Mouse (Mus musculus) urinary bladder, postnatal 14 days (tissue): Measurements from ENCODE around the gene Megf11.
"Not testable (repeated sequence)": the region's sequence is repeated elsewhere in the genome, so short reads cannot be mapped to it uniquely, and the experiment has no call there.

Experiments
- DNase-seq: peaks from one replicate; pipeline ENCODE4 v3.0.0; 2021; ENCODE audit warnings: low spot score

Gene Megf11

GRCm38 (mm10) chr9:64700451-64701311, 315.3 kb downstream of the Megf11 start:
- no peak for DNase-seq

DNA sequence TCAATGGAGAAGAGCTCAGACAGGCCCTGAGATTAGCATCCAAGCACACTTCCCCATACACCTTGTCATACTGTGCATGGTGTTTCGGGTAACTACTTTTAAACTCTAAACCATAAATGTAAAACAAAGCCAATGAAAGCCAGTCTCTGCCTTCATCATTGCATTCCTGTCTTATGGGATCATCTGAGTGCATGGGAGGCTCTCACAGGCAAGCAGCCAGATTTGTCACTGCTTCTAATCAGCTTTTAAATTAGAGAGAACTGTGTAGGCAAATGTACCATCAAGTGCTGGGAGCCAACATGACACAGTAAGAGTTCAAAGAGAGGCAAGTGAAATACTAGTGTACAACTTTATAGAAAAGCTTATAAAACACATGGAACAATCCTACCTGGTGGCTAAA, 316.2 kb downstream of the Megf11 start:
- DNase-seq, result peak; percentile 32

- no peak for DNase-seq
Observed at GRCm38 (mm10) chr9:64702391-64702790, 317.0 kb downstream of the Megf11 start.

GRCm38 (mm10) chr9:64702937-64703336, 317.5 kb downstream of the Megf11 start:
- DNase-seq, result peak; percentile 71

DNA sequence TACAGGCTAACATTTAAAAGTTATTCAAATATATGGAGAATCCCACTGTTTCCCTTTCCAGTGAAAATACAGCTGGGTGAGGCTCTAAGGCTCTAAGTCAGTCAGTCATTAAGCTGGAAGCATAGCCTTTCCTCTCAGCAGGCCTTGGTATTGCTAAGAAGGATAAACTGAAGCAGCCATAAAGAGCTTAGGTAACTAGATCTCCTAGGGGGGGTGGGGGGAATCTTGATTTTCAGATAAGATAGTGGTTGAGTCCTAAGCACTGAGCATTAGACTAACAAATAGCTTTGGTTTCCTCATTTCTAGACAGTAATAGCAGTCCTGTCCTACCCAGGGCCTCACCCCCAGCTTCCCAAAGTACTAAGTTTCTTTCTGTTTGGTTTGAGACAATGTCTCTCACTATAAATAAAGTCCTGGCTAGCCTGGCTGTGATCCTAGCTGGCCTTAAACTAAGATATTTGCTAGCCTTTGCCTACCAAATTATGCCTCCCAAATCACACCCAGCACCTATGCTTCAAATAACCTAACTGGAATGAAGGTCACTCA, 318.1 kb downstream of the Megf11 start:
- DNase-seq, result no peak

DNA sequence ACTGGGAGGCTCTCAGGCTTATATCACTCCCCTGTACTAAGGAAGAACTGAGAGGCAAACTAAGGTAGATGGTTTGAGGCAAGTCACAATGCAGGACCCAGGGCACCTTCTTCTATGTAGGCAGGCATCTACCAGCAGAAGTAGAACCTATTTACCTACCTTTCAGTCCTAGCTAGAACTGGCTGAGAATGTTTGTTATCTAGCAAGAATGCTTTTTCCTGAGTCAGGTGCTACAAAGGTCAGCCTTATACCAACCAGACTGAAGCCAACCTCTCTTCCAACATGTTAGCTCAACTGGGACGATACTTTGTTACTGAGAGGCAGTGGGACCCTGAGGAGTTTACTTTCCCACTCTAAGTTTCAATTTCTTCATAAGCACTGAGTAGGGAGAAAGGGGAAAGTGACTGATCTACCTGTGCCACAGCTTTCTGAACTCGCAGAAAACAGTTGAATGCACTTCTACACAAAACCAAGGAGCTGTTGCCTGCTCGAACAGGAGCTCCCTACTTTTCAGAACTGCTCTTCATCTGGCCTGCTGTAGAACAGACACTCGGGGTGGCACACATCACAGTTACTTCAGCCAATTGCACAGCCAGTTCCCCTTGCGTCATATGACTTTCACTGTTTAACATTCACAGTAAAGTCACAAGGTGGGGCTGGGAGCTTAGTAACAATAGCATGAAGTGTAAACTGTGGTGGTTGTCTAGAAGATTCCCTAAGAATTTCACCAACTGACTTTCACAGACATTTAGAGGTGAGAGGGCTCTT, 318.8 kb downstream of the Megf11 start:
- DNase-seq, result no peak

GRCm38 (mm10) chr9:64710291-64710690, 324.9 kb downstream of the Megf11 start:
- DNase-seq, result not testable (repeated sequence)

GRCm38 (mm10) chr9:64719526-64720163, 334.2 kb downstream of the Megf11 start:
- no peak for DNase-seq

DNA sequence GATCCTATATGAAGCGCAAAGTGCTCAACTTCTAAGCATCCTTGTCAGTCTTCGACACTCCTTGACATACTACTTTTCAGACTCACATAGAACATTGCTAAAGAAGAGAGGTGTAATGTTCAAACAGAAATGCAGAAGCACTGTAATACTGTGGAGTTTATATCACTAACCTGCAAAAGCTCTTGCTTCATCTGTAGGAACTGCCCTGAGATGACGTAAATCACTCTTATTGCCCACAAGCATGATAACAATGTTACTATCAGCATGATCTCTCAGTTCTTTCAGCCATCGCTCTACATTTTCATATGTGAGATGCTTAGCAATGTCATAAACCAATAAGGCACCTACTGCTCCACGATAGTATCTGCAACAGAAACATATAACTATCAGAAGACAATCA, 341.0 kb downstream of the Megf11 start:
- DNase-seq, result no peak

DNA sequence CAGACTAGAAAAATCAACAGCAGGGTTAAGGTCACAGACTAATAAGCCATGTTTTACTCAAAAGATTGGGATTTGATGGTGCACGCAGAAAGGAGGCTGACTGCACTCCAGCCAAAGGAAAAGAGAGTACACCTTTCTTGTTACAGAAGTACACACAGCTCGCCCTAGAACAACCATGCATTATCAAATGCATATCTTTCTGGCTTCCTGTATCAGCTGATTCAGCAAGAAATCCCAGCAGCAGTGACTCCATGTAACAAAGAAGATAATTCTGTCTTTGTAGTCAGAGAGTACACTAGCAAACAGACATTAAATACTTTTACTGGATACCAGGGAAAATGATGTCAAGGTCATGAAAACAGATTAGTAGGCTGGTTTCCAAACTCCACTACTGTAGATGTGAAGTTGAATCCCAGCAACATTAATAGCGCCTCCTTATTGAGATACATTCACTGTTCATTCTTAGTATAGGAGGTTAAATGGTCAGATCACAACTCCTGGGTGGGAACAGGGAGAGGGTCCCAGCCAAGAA, 345.7 kb downstream of the Megf11 start:
- DNase-seq, result no peak

DNA sequence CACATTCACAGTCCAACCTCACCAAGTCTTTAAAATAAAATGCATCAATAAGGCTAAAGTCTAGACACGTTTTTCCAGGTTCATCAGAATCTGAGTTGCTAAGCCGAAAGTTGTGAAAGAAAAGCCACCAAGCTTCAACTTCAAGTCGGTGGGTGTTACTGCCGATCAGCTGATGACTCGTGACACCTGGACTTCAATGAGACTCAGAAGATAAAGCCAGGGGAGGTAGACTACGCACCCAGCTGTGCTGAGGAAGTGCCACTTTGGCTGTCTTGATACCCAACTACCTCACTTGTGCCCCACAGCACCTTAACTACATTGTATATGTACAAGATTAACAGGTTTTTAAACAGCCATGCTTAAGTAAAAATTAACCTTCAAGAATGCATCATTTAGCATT, 348.7 kb downstream of the Megf11 start:
- DNase-seq, result no peak

DNA sequence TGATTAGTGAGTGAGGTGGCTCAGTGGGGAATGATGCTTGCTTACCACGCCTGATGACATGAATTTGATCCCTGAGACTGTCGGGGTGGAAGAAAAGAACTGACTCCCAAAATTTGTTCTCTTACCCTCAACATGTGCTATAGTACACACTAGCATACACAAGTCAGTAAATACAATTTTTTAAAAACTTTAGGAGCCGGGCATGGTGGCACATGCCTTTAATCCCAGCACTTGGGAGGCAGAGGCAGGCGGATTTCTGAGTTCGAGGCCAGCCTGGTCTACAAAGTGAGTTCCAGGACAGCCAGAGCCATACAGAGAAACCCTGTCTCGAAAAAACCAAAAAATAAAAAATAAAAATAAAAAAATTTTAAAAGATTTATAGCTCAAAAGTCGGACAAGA, 349.6 kb downstream of the Megf11 start:
- DNase-seq, result not testable (repeated sequence)

DNA sequence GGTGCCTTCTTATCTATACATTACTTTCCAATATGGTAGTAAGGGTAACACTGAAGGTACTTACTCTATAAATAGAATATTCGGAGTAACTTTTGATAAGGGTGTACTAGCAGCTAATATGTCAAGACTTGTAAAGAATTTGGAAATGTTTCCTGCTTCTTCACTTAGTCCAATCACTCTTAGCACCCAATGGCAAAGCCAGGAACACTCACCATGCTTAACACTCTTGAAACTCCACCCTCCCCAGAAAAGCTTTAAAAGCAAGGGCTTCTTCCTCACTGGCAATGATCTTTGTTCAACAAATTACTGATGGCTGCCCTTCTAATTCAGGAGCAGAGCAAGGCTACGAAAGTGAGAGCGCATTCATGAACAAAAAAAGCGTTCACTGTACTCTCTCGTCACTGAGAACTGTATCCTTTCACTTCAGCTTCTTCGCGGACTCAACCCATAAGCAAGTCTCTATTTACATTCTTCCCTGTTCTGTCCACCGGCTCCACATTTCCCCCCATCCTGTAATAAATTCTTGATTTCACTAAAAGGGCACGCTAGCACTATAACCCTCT, 350.7 kb downstream of the Megf11 start:
- DNase-seq, result peak; percentile 5

- DNase-seq, result peak; percentile 76
Observed at GRCm38 (mm10) chr9:64736639-64737405, 351.4 kb downstream of the Megf11 start.

DNA sequence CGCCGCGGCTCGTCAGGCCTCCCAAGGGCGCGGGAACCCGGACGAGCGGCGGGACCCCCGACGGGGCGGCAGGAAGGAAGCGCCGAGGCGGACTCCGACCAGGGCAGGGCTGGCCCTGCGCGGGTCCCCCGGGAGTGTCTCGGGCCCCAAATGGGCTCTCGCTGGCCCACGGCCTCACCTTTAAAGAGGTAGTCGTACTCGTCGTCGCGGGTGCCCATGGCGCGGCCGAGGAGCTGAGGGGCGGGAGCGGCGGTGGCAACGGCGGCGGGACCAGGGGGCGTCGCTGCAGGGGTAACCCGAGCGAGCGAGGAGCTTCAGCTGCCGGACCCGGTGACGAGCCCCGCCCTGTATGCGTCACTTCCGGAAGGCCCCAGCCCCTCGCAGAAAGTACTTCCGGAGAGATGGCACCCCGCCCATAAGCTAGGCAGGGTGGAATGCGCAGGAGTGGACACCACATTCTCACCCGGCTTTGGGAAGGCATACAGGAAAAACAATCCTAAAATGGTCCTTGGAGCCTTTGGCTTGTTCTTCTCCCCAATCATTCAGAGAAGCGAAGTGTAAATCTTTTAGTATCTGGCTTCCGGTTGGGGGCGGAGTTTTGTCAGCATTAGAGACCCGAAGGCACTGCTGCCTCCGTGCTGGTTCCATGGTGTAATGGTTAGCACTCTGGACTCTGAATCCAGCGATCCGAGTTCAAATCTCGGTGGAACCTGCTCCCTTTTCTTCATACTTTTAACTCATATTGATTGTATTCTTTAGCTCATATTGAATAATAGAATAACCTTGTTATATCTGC, 352.2 kb downstream of the Megf11 start, which contains the start of gene Rab11a:
Rab11a (minus strand) TSS at position 353 of the 796 bp plus-strand sequence.
- peak; percentile 97 for DNase-seq

- DNase-seq, result no peak
Observed at GRCm38 (mm10) chr9:64739001-64739400, 353.6 kb downstream of the Megf11 start.

DNA sequence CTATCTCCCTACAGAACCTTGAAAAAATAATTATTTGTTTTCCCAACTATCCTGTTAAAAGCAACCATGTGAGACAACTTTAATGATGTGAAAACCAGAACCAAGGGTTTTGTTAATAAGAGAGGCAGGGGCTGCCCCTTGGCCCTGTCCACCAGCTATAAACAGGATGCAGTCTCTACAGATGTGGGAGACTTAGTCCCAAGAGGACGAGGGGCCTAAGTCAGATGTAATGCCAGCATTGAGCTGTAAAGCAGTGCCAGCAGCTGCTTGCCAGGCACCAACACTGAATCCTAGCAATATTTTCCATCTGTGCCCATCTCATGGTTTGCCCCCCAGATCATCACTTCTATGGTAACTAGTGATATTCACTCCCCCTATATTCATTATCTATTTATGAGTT, 357.0 kb downstream of the Megf11 start:
- DNase-seq, result no peak

GRCm38 (mm10) chr9:64747735-64748134, 362.3 kb downstream of the Megf11 start:
- no peak for DNase-seq

DNA sequence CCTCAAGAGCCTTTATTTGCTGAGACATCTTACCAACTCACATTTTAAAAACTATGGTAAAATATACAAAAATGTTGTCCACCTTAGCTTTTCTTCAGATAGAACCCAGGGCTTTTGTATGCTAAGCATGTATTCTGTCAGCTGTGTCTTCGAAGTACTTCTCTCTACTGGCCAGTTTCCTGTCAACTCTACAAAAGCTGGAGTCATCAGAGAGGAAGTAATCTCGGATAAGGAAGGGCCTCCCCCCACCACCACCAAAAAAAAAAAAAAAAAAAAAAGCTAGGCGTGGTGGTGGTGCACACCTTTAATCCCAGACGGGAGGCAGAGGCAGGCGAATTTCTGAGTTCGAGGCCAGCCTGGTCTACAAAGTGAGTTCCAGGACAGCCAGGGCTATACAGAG, 363.9 kb downstream of the Megf11 start:
- DNase-seq, result no peak

DNA sequence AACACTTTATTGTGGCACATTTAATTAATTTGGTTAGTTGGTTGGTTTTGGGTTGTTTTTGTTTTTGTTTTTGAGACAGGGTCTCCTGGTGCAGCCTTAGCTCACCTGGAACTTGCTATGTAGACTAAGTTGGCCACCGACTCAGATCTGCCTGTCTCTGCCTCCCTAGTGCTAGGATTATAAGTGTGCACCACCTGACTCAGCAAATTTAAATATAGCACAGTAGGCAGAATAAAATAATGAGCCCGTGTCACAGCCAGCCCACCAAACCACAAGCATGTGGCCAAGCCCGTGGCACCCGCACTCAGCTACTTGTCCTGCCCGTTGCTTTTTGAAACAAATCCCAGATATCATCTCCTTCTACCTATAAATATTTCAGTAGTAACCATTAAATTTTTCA, 367.1 kb downstream of the Megf11 start:
- no peak for DNase-seq
